In the genomic region with DNA sequence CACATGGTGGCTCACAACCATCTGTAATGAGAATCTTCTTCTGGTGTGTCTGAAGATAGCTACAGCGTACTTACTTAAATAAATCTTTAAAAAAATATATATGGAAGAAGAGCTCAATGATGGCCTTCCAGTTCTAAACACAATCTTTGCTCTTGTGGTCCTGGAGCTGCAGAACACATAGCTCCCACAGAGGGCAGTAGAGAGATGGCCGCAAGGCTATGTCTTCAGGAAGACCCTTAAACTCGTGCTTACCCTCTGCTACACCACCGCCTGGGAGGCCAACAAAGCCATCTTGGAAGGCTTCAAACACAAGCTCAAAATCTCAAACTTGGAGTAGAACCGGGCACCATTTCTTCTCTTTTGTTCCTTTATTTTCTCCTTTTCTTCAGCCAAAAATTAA, we compare ENCODE assay signal across 10 mouse cellular contexts. TPM values are rescaled to one million over a fixed set of nuclear protein-coding genes. Genes with fewer than 3 reads are reported as not detected.
DNase-seq lines count a peak whose midpoint lies in the region; ATAC-seq and TF ChIP-seq lines count a peak whose summit lies in the region.
"Had no signal": no experiment of that assay in that cellular context is flagged by ENCODE, and none has a peak within 500 bp of the region (broad histone marks: within the 10 kb centered on the region; RNA-seq: fewer than 3 reads in every experiment).

No protein-coding gene starts in this region.

- no peak overlapping the region for H3K9ac ChIP-seq in kidney, embryonic 14.5 days (ENCODE audit: low read depth, low read length)
- no peak overlapping the region for H3K9ac ChIP-seq in CH12.LX (ENCODE audit: insufficient read depth, low read depth)
- H3K9ac ChIP-seq in heart, embryonic 12.5 days = no peak overlapping the region
- H3K9ac ChIP-seq: embryonic facial prominence, embryonic 12.5 days had no signal

- 0 out of 2 replicates have a peak, but pooled peaks cover 4% of the 10 kb centered on the region for H3K27me3 ChIP-seq in kidney, embryonic 14.5 days (ENCODE audit: control insufficient read depth, insufficient read depth, low read length)
- H3K27me3 ChIP-seq in CH12.LX (replicated peaks) = no peaks in the 10 kb centered on the region
- H3K27me3 ChIP-seq in heart, embryonic 12.5 days (replicated peaks) = peaks cover 15% of the 10 kb centered on the region

- no peaks in the 10 kb centered on the region for H3K9me3 ChIP-seq in kidney, embryonic 14.5 days (ENCODE audit: control insufficient read depth, low read length)
- no peaks in the 10 kb centered on the region for H3K9me3 ChIP-seq in CH12.LX (replicated peaks; ENCODE audit: low read length)
- no peaks in the 10 kb centered on the region for H3K9me3 ChIP-seq in heart, embryonic 12.5 days (replicated peaks)
- H3K9me3 ChIP-seq: embryonic facial prominence, embryonic 12.5 days had no signal

- TF ChIP-seq RAD21 in CH12.LX (IDR thresholded peaks at IDR 0.05; ENCODE audit: low read depth, low read length) = peak; percentile 35

- no peak for TF ChIP-seq EP300 in CH12.LX (IDR thresholded peaks at IDR 0.05; ENCODE audit: low read length)

- no peak for TF ChIP-seq POLR2A in CH12.LX (IDR thresholded peaks at IDR 0.05; ENCODE audit: low read depth, low read length)

- WGBS in kidney, embryonic 14.5 days = 52% methylated on average over 5 of the region's 5 CpGs
- 36% methylated on average over 5 of the region's 5 CpGs for WGBS in heart, embryonic 12.5 days

- no peaks in the 10 kb centered on the region for H3K36me3 ChIP-seq in kidney, embryonic 14.5 days (ENCODE audit: control insufficient read depth, insufficient read depth, low read length)
- H3K36me3 ChIP-seq in CH12.LX (replicated peaks in 1 of 2; ENCODE audit: control insufficient read depth in 1 of 2, insufficient read depth in 1 of 2, low read length in 1 of 2) = no peaks in the 10 kb centered on the region
- no peaks in the 10 kb centered on the region for H3K36me3 ChIP-seq in heart, embryonic 12.5 days
- H3K36me3 ChIP-seq: embryonic facial prominence, embryonic 12.5 days had no signal

- no peaks in the 10 kb centered on the region for H3K79me2 ChIP-seq in CH12.LX (replicated peaks; ENCODE audit: control insufficient read depth, extremely low read depth, insufficient read depth, poor library complexity, severe bottlenecking)

- H3K27ac ChIP-seq in kidney, embryonic 14.5 days (ENCODE audit: low read depth, low read length) = no peak overlapping the region
- H3K27ac ChIP-seq in CH12.LX (ENCODE audit: insufficient read depth, low read depth) = no peak overlapping the region
- H3K27ac ChIP-seq in heart, embryonic 12.5 days (ENCODE audit: poor library complexity, severe bottlenecking) = no peak overlapping the region
- H3K27ac ChIP-seq: embryonic facial prominence, embryonic 12.5 days had no signal

- TF ChIP-seq CTCF in CH12.LX (conservative IDR thresholded peaks at IDR 0.05 in 1 of 2, IDR thresholded peaks at IDR 0.05 in 1 of 2; ENCODE audit: low read depth in 2 of 2, low read length in 2 of 2) = peak; percentile 35 to 58; a peak in 2 of 4 replicates

- in situ Hi-C loops in CH12.LX (cut with MboI; ENCODE audit: low pct_ligation_motif_present, low pct_unique_long_range_greater_than_20kb, low sequenced_read_pairs) = no loop called here

- no peak overlapping the region for H3K4me2 ChIP-seq in kidney, embryonic 14.5 days (replicated peaks; ENCODE audit: low read depth, low read length)
- H3K4me2 ChIP-seq in CH12.LX (ENCODE audit: insufficient read depth, low read depth, poor library complexity, severe bottlenecking) = no peak overlapping the region
- H3K4me2 ChIP-seq in heart, embryonic 12.5 days = no peak overlapping the region
- H3K4me2 ChIP-seq: embryonic facial prominence, embryonic 12.5 days had no signal

- no peak for ATAC-seq in kidney, embryonic 14.5 days (ENCODE audit: low FRiP score, low TSS enrichment)
- no peak for ATAC-seq in heart, embryonic 12.5 days (ENCODE audit: insufficient number of reproducible peaks, low FRiP score)

- no peak overlapping the region for H3K4me3 ChIP-seq in kidney, embryonic 14.5 days (ENCODE audit: low read length)
- H3K4me3 ChIP-seq in CH12.LX (replicated peaks in 1 of 3; ENCODE audit: low read depth in 2 of 3, low read length in 2 of 3, poor library complexity in 1 of 3) = no peak overlapping the region
- H3K4me3 ChIP-seq in heart, embryonic 12.5 days = no peak overlapping the region
- H3K4me3 ChIP-seq: embryonic facial prominence, embryonic 12.5 days had no signal

- dilution Hi-C loops in CH12.LX (cut with MboI; ENCODE audit: extremely low pct_ligation_motif_present, extremely low pct_unique_long_range_greater_than_20kb, low sequenced_read_pairs) = no loop called here

- DNase-seq in kidney, postnatal 14 days = peak; percentile 20
- peak; percentile 17 for DNase-seq in CH12.LX (ENCODE audit: extremely low read depth)
- peak; percentile 29 for DNase-seq in NIH3T3 (ENCODE audit: low read depth)
- DNase-seq in lung, postnatal 10 days = peak; percentile 18
- DNase-seq in adrenal gland, adult 2 months = no peak
- DNase-seq: adrenal gland, postnatal 10 days; right cerebral cortex, adult 18-20 months had no signal

- no peaks in the 10 kb centered on the region for H3K4me1 ChIP-seq in kidney, embryonic 14.5 days (ENCODE audit: control insufficient read depth, insufficient read depth, low read length)
- H3K4me1 ChIP-seq in CH12.LX (ENCODE audit: control insufficient read depth in 1 of 2, insufficient read depth in 2 of 2) = no peaks in the 10 kb centered on the region
- H3K4me1 ChIP-seq in heart, embryonic 12.5 days (replicated peaks) = no peaks in the 10 kb centered on the region
- H3K4me1 ChIP-seq: embryonic facial prominence, embryonic 12.5 days had no signal

TF ChIP-seq in CH12.LX, 34 proteins besides CTCF, POLR2A, EP300 and RAD21:
- TF ChIP-seq MAFK (IDR thresholded peaks at IDR 0.05; ENCODE audit: insufficient replicate concordance, low read length) (no peak), TCF12 (IDR thresholded peaks at IDR 0.05; ENCODE audit: low read depth, low read length) (no peak), ZKSCAN1 (IDR thresholded peaks at IDR 0.05; ENCODE audit: borderline replicate concordance, low read depth, low read length) (no peak), PAX5 (IDR thresholded peaks at IDR 0.05; ENCODE audit: low read length) (no peak), USF2 (conservative IDR thresholded peaks at IDR 0.05; ENCODE audit: low read depth, low read length) (no peak), SMC3 (IDR thresholded peaks at IDR 0.05; ENCODE audit: low read depth, low read length) (peak; percentile 37), MAX (IDR thresholded peaks at IDR 0.05; ENCODE audit: low read length) (no peak), KAT2A (IDR thresholded peaks at IDR 0.05; ENCODE audit: insufficient replicate concordance, low read length) (no peak)
TF ChIP-seq in CH12.LX: peak in this region for 1.

RNA-seq across cellular contexts. Expression of a gene that starts 6.4 kb away (rescaled TPM):
- polyA plus RNA-seq in kidney, embryonic 14.5 days (2014; fragmentation: Nextera tagmentation; extraction: Ambion mirVana) = 4.2 and 6.9 TPM in 2 replicates
- total RNA-seq in CH12.LX (2012; rRNA removed) (not detected in 2 replicates), CH12.LX (2014; rRNA removed) (not detected in 2 replicates)
- not detected in 2 replicates for polyA plus RNA-seq in CH12.LX (2012; ENCODE audit: insufficient read length, low read depth)
- 1.9 and 2.4 TPM in 2 replicates for polyA plus RNA-seq in heart, embryonic 12.5 days (2016; fragmentation: Nextera tagmentation; extraction: Ambion mirVana)
- 10 to 100 TPM; 16.2 to 18.7 TPM for total RNA-seq in adrenal gland, adult 2 months (2021)
- polyA plus RNA-seq in adrenal gland, adult 2 months (2012; rRNA removed) = 9.9 and 12.9 TPM in 2 replicates

RNA-seq across cellular contexts. Expression of a gene that starts 59.3 kb away (rescaled TPM):
- 20.4 and 38.8 TPM in 2 replicates for polyA plus RNA-seq in kidney, embryonic 14.5 days (2014; fragmentation: Nextera tagmentation; extraction: Ambion mirVana)
- total RNA-seq in CH12.LX (2012; rRNA removed) (23.5 and 23.8 TPM in 2 replicates), CH12.LX (2014; rRNA removed) (35.0 and 37.1 TPM in 2 replicates)
- polyA plus RNA-seq in CH12.LX (2012; ENCODE audit: insufficient read length, low read depth) = 37.6 and 38.5 TPM in 2 replicates
- polyA plus RNA-seq in heart, embryonic 12.5 days (2016; fragmentation: Nextera tagmentation; extraction: Ambion mirVana) = 35.7 and 36.1 TPM in 2 replicates
- 10 to 100 TPM; 36.9 to 41.5 TPM for total RNA-seq in adrenal gland, adult 2 months (2021)
- 3.9 and 4.6 TPM in 2 replicates for polyA plus RNA-seq in adrenal gland, adult 2 months (2012; rRNA removed)
